Mouse (Mus musculus): ENCODE measurements at regions not wholly inside any gene's neighbourhood (a gene's known extent, or its start where the extent isn't known, plus 50 kb on each side); places are given as distances from the start of the nearest gene placed in this dataset.

DNA sequence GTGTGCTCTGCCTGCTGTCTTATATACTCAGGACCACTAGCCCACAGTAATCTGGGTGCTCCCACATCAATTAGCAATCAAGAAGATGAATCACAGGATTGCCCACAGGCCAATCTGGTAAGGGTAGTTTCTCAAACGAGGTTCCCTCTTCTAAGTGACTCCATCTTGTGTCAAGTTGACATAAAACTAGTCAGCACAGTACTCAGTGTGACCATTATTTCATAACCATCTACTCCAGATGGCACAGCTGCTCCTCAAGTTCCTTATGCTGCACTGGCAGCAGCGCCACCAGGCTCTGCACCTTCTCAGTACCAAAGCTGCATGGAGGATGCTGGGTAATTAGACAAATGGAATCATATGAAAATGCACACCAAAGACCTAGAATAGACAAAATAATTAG is 175.6 kb upstream of the B3galt2 start:
- DNase-seq, result no peak

- DNase-seq, result no peak
Observed at GRCm38 (mm10) chr1:143466092-143466491, 174.4 kb upstream of the B3galt2 start.

DNA sequence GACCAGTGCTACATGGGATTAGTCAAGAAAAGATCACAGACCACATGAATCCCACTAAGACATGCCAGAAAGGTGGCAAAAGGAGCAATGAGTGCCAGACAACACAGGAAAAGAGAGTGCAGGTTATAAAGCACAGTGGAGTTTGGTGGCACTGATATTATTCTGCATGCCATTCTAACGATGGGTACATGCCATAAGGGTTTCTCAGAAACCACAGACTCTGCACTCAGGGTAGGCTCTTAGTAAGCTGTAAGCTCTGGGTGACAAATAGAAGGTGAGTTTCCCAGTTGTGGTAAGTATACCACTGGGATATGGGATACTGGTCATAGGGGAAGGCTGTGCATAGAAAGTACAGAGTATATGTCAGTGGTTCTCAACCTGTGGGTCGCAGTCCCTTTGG is 165.1 kb upstream of the B3galt2 start:
- DNase-seq, result no peak

- no peak for DNase-seq
Observed at GRCm38 (mm10) chr1:143483345-143483744, 157.1 kb upstream of the B3galt2 start.

GRCm38 (mm10) chr1:143484936-143485335 is 155.5 kb upstream of the B3galt2 start:
- no peak for DNase-seq

DNA sequence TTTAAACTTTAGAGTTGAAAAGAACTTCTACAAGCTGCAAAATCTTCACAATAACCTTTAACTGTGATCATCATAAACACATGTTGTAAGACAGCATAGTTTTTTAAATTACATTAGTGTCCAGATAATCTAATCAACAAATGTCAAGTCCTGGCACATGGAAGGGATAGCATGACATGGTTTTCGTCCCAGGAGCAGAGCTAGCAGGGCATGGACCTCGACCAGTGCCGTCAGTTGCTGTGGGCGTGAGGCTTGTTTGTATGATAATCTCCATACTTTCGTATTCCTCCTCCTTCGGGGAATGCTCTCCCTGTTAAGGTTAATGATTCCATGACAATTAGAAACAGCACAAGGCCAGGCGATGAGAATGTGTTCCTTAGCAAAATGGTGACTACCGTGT is 143.4 kb upstream of the B3galt2 start:
- no peak for DNase-seq

GRCm38 (mm10) chr1:143503436-143504065 is 136.9 kb upstream of the B3galt2 start:
- DNase-seq, result peak; percentile 15 to 29

DNA sequence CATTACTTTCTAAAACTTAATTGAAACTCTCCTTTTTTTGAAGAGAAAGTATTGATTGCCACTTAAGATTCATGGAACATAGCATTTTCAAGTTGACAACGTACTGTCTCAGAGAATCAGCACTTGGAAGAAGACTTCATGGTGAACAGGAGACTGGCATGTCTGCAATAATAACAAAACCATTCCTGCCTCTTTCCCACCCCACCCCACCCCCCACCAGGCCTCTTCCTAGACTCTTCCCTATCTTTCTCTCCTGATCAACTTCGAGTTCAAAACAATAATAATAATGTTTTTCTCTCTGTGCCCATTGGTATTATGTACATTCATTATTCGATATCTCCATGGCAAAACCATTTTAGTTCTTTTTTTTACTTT is 136.4 kb upstream of the B3galt2 start:
- no peak for DNase-seq

GRCm38 (mm10) chr1:143505318-143505717 is 135.1 kb upstream of the B3galt2 start:
- no peak for DNase-seq

GRCm38 (mm10) chr1:143523831-143524521 is 116.5 kb upstream of the B3galt2 start:
- no peak for DNase-seq

- peak; percentile 43 to 60 for DNase-seq
Observed at GRCm38 (mm10) chr1:143524522-143524865, 116.0 kb upstream of the B3galt2 start.

GRCm38 (mm10) chr1:143540223-143540622 is 100.2 kb upstream of the B3galt2 start:
- no peak for DNase-seq

DNA sequence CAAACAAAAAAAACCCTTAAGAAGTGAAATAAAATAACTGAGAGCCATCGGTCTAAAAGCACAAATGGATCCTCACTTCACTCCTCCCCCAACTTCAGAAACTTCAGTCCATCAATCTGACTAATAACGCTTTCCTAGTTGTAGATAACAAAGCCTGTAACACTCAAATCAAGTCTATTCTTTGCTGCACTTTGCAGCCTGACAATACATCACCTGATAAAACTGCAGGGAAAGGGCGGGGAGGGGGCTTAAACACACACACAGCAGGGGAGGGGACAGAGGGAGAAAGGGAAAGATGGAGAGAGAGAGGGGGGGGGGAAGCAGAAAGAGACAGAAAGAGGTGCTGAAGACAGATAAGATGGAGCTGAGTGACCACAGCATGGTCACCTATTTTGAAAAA is 99.8 kb upstream of the B3galt2 start:
- DNase-seq, result no peak
